Mouse (Mus musculus): ENCODE measurements around the gene Nfix. TPM values are rescaled to one million over a fixed set of nuclear protein-coding genes. Genes with fewer than 3 reads are reported as not detected.
A peak's percentile ranks its signal among the peaks of the same experiment; 100 is the strongest.

Gene Nfix
- polyA plus RNA-seq, 1 experiment from 2014 or later: 67.4 TPM

DNA sequence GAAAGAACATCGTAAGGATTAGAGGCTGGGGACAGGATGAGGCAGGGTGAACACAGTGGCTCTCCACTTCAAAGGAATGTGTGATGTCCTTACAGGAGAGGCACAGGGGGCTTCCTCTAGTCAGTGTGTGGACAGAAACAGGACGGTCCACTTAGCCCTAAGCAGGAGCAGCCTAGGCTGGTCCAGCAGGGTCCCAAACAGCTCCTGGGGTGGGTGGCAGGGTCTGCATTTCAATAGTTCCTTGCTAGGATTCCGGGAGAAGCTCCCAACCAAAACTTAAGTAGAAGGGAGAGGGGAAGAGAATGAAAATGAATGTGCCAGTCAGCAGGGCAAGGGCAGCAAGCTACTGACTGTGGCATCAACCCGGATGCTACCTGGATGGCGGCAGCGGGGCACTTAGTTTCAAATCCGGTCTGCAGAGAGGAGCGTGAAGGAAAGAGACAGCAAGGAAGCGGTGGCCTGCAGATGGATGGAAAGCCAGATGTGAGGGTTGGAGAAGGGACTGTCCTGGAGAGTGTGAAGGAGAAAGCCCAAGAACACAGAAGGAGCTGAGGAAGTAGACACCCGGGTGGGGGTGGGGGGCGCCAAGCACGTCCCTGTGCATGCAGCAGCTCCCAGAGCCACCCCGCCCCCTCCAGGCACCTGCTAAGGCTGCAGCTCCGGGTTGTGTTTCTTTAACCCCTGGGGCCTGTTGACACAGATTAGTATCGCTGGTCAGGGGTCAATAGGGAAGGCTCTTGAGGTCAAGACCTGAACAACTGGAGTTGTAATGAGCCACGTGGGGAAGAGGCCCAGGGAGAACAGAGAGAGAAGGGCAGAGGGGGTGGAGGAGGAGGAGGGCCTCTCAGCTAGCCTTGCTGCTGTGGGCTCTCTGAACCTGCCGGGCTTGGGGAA, 54.9 kb downstream of the Nfix start:
- Histone ChIP-seq H3K27me3 (replicated peaks; ENCODE audit: control insufficient read depth, insufficient read depth, low read length) (no peaks in the 10 kb centered on the region), H3K36me3 (ENCODE audit: control insufficient read depth, insufficient read depth, low read length) (peaks cover 5% of the 10 kb centered on the region; the same call in 1 of the 2 replicates), H3K9me3 (ENCODE audit: control insufficient read depth, low read length) (no peaks in the 10 kb centered on the region), H3K27ac (replicated peaks; ENCODE audit: low read depth, low read length) (peak overlapping the region; percentile 97), H3K4me2 (ENCODE audit: low read depth, low read length) (peak overlapping the region; percentile 50), H3K4me1 (ENCODE audit: control insufficient read depth, insufficient read depth, low read length) (peaks cover 78% of the 10 kb centered on the region), H3K9ac (ENCODE audit: low read depth, low read length) (peak overlapping the region; percentile 51), H3K4me3 (ENCODE audit: low read depth, low read length) (no peak overlapping the region)
- DNase-seq (ENCODE audit: low spot score) (peak; percentile 46), ATAC-seq (ENCODE audit: low read depth) (no peak)
- 6% methylated on average over 17 of the region's 17 CpGs for WGBS

DNA sequence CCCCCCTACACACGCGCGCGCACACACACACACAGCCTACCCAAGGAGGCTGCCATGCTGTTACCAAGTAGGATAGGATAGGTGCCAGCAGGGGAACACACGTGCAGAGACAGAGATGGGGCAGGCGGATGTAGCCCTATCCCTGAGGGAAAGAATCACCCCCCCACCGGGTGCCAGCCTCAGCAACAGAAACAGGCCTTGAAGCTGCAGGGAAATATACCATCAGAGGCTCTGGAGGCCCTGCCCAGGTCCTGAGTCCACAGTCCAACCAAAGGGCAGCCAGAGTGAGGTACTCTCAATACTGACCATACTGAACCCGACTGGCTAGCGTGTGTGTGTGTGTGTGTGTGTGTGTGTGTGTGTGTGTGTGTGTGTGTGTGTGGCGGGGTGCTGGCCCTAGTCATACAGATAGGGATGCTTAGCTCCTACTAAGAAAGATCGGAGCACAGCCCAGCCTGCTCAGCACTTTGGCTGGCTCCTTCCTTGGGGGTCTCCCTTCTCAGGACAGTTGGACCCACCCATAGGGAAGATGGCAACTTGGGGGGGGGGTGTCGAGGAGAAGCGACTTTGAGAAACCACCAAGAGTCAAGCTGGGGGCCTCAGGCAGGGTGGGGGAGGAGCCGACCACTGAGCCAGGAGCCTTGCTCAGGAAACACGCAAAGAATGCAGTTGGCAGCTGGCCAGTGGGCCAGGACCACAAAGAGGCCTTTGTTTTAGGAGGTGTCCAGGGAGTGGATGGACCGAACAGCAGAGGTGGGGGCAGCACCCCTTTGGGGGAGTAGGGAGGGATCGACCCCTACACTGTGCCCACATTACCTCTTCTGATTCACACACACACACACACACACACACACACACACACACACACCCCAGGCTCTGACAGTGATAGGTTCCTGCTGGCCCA, 56.4 kb downstream of the Nfix start:
- Histone ChIP-seq H3K4me2 (ENCODE audit: low read depth, low read length) (peak overlapping the region; percentile 50), H3K4me1 (ENCODE audit: control insufficient read depth, insufficient read depth, low read length) (peaks cover 81% of the 10 kb centered on the region), H3K4me3 (ENCODE audit: low read depth, low read length) (peak overlapping the region; percentile 7; the same call in 1 of the 2 replicates), H3K36me3 (ENCODE audit: control insufficient read depth, insufficient read depth, low read length) (peaks cover 5% of the 10 kb centered on the region; the same call in 1 of the 2 replicates), H3K27ac (replicated peaks; ENCODE audit: low read depth, low read length) (peak overlapping the region; percentile 97), H3K9me3 (ENCODE audit: control insufficient read depth, low read length) (no peaks in the 10 kb centered on the region), H3K9ac (ENCODE audit: low read depth, low read length) (peak overlapping the region; percentile 52), H3K27me3 (replicated peaks; ENCODE audit: control insufficient read depth, insufficient read depth, low read length) (no peaks in the 10 kb centered on the region)
- 10% methylated on average over 13 of the region's 17 CpGs for WGBS
- peak; percentile 39 for ATAC-seq (ENCODE audit: low read depth)
- peak; percentile 95 for DNase-seq (ENCODE audit: low spot score)

DNA sequence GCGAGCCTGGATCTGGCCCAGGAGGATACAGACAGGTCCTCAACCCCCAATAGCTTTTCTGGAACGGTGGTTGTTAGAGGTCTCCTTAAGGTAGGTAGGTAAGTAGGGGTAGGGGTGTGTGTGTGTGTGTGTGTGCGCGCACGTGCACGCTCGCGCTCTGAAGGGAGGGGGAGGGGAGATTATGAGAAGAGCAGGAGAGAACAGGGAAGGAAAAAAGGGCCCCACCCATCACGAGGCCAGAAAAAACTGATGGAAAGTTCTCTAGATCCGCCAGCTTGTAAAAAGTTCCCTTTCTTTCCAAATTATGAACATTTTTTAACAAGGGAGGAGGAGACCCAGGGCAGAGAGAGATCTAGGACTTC, 57.1 kb downstream of the Nfix start:
- H3K4me1 ChIP-seq (ENCODE audit: control insufficient read depth, insufficient read depth, low read length): peaks cover 88% of the 10 kb centered on the region
- 5% methylated on average over 10 of the region's 10 CpGs for WGBS
- H3K4me3 ChIP-seq (ENCODE audit: low read depth, low read length): peak overlapping the region; percentile 7
- H3K27ac ChIP-seq (replicated peaks; ENCODE audit: low read depth, low read length): peak overlapping the region; percentile 97
- no peaks in the 10 kb centered on the region for H3K9me3 ChIP-seq (ENCODE audit: control insufficient read depth, low read length)
- DNase-seq (ENCODE audit: low spot score): peak; percentile 70
- peak overlapping the region; percentile 52 for H3K9ac ChIP-seq (ENCODE audit: low read depth, low read length)
- peak overlapping the region; percentile 50 for H3K4me2 ChIP-seq (ENCODE audit: low read depth, low read length)
- H3K27me3 ChIP-seq (replicated peaks; ENCODE audit: control insufficient read depth, insufficient read depth, low read length): no peaks in the 10 kb centered on the region
- H3K36me3 ChIP-seq (ENCODE audit: control insufficient read depth, insufficient read depth, low read length): peaks cover 5% of the 10 kb centered on the region; the same call in 1 of the 2 replicates
- ATAC-seq (ENCODE audit: low read depth): no peak

DNA sequence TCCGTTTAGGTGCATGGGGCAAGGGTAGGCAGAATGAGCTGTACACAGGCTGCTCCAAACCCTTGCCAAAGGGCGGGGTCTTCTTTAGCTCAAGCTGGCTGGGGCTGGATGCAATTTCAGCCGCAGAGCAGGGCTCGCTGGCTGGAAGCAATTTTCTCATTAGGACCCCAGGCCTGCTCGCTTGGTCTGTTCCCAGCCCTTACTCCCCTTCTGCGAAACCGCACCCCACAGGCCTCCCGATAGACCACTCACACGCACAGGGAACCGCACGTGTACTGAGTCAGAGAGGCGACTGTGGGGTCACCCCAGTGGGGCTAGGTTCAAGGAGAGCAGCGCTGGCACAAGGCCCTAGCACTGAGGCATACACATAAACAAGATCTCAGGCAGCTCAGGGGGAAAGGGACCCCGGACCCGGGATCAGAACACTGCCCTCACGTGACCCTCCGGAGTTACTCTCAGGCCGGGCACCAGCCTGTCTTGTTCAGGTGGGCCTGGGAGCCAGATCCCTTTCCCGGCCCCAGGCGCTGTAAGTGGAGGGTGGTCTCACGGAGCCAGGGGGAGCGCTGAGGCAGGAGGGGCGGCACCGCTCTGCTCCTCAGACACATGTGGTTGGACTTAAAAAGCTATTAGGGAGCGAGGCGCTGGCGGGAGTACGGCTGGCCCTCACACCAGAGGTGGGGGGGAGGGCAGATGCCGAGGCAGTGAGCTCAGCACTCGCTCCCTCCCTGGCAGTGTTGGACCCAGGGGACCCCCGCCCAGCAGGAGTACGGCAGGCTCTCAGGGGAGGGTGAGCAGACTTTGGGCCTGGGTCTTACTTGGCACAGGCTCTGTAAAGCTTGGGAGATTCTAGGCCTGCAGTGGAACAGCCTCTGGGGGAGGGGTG, 57.7 kb downstream of the Nfix start:
- H3K9me3 ChIP-seq (ENCODE audit: control insufficient read depth, low read length): no peaks in the 10 kb centered on the region
- ATAC-seq (ENCODE audit: low read depth): peak; percentile 85
- 2% methylated on average over 23 of the region's 32 CpGs for WGBS
- H3K27ac ChIP-seq (replicated peaks; ENCODE audit: low read depth, low read length): peak overlapping the region; percentile 97
- peak overlapping the region; percentile 12 for H3K4me3 ChIP-seq (ENCODE audit: low read depth, low read length)
- peak; percentile 97 for DNase-seq (ENCODE audit: low spot score)
- peak overlapping the region; percentile 50 for H3K4me2 ChIP-seq (ENCODE audit: low read depth, low read length)
- peaks cover 5% of the 10 kb centered on the region; the same call in 1 of the 2 replicates for H3K36me3 ChIP-seq (ENCODE audit: control insufficient read depth, insufficient read depth, low read length)
- H3K9ac ChIP-seq (ENCODE audit: low read depth, low read length): peak overlapping the region; percentile 52
- H3K4me1 ChIP-seq (ENCODE audit: control insufficient read depth, insufficient read depth, low read length): peaks cover 88% of the 10 kb centered on the region
- no peaks in the 10 kb centered on the region for H3K27me3 ChIP-seq (replicated peaks; ENCODE audit: control insufficient read depth, insufficient read depth, low read length)

DNA sequence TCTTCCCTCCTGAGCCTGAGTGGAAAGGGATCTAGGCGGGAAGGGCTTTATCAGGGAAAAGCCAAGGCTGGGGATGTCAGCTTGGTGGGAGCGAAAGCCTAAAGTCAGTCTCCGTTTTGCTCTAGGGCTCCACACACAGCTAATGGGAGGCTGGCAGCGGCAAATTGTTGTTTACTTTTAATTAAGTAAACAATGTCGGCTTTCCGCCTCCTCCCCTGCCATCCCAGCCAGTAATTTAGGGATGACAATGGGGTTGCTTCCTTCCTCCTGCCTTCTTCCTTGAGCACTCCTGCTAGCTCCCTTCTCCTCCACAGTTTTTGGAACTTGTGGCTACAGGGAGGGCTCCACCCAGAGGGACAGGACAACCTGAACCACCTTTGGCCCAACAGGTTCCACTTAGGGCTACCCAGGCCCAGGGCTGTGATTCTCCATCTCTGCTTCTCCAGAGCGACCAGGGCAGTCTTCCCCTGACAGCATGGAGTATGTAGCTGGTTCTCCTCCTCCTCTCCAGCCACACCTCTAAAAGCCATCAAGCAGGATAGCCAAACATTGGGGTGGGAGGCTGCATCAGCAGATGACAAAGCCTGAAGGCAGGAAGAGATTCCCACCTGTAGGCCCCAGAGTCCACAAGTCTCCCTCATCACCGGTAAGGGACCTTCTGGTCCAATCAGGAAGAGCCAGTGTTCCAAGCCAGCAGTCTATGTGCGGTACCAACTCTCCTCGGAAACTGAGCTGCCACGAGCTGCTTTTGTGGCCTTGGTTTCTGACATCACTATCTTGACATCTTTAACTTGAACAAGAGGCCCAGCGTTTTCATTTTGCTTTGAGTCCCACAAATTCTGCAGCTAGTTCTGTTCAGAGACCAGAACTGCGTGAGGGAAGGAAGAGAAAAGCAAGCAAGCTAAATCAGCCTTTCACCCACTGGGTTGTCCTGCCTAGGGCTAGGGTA, 59.0 kb downstream of the Nfix start:
- peaks cover 87% of the 10 kb centered on the region for H3K4me1 ChIP-seq (ENCODE audit: control insufficient read depth, insufficient read depth, low read length)
- DNase-seq (ENCODE audit: low spot score) (no peak), ATAC-seq (ENCODE audit: low read depth) (no peak)
- H3K9ac ChIP-seq (ENCODE audit: low read depth, low read length): peak overlapping the region; percentile 9; the same call in 1 of the 2 replicates
- H3K4me3 ChIP-seq (ENCODE audit: low read depth, low read length): no peak overlapping the region
- no peaks in the 10 kb centered on the region for H3K27me3 ChIP-seq (replicated peaks; ENCODE audit: control insufficient read depth, insufficient read depth, low read length)
- WGBS: 37% methylated on average over 13 of the region's 13 CpGs
- no peaks in the 10 kb centered on the region for H3K9me3 ChIP-seq (ENCODE audit: control insufficient read depth, low read length)
- peak overlapping the region; percentile 97 for H3K27ac ChIP-seq (replicated peaks; ENCODE audit: low read depth, low read length)
- peaks cover 1% of the 10 kb centered on the region; the same call in 1 of the 2 replicates for H3K36me3 ChIP-seq (ENCODE audit: control insufficient read depth, insufficient read depth, low read length)
- peak overlapping the region; percentile 50; the same call in 1 of the 2 replicates for H3K4me2 ChIP-seq (ENCODE audit: low read depth, low read length)

DNA sequence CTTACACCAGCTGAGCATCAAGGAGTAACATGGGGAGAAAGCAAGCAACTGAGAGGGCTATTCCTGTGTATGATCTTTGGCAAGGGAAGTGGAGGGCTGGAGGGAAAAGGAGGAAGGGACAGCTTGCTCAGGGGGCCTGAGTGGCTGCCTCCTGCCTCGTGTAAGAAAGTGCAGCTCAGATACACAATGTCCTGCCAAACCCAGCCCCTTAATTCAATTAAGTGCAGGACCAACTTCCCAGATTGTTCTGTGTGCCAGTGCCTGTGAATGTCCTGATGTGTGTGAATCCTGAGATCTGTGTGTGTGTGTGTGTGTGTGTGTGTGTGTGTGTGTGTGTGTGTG, 60.8 kb downstream of the Nfix start:
- Histone ChIP-seq H3K27me3 (replicated peaks; ENCODE audit: control insufficient read depth, insufficient read depth, low read length) (no peaks in the 10 kb centered on the region), H3K36me3 (ENCODE audit: control insufficient read depth, insufficient read depth, low read length) (no peaks in the 10 kb centered on the region), H3K4me1 (ENCODE audit: control insufficient read depth, insufficient read depth, low read length) (peaks cover 79% of the 10 kb centered on the region), H3K9ac (ENCODE audit: low read depth, low read length) (peak overlapping the region; percentile 35; the same call in 1 of the 2 replicates), H3K9me3 (ENCODE audit: control insufficient read depth, low read length) (no peaks in the 10 kb centered on the region), H3K27ac (replicated peaks; ENCODE audit: low read depth, low read length) (peak overlapping the region; percentile 66), H3K4me2 (ENCODE audit: low read depth, low read length) (no peak overlapping the region), H3K4me3 (ENCODE audit: low read depth, low read length) (no peak overlapping the region)
- 22% methylated on average over 1 of the region's 1 CpGs for WGBS
- peak; percentile 48 for DNase-seq (ENCODE audit: low spot score)
- ATAC-seq (ENCODE audit: low read depth): no peak

DNA sequence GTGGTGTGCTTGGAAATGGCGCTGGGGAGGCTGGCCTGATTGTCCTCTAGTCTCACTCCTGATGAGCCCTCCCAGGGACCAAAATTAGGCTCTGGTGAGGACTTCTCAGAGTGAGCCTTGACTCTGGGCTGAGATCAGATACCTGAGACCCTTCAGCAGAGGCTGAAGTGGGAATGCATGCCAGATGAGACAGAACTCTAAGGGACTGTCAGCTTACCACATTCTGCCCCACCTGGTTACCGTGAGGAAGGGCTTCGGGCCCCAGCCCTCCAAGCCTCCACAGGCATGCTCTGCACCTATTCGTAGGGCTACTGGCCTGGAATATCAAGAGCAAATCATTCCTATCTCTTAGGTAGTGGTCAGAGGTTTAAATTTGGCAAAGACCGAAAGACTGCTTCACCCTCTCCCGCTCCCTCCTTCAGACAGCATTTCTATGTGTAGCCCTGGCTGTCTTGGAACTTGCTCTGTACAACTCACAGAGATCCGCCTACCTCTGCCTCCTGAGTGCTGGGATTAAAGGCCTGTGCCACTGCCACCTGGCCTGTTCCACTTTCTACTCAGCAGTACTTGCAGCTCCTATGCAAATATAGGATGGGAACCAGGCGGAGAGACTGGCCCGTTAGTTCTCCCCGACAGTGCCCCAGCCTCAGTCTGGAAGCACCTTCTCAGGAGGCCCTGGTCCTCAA, 61.3 kb downstream of the Nfix start:
- H3K4me2 ChIP-seq (ENCODE audit: low read depth, low read length): peak overlapping the region; percentile 11; the same call in 1 of the 2 replicates
- WGBS: 41% methylated on average over 9 of the region's 10 CpGs
- H3K36me3 ChIP-seq (ENCODE audit: control insufficient read depth, insufficient read depth, low read length): no peaks in the 10 kb centered on the region
- H3K9me3 ChIP-seq (ENCODE audit: control insufficient read depth, low read length): no peaks in the 10 kb centered on the region
- DNase-seq (ENCODE audit: low spot score) (no peak), ATAC-seq (ENCODE audit: low read depth) (no peak)
- peaks cover 73% of the 10 kb centered on the region for H3K4me1 ChIP-seq (ENCODE audit: control insufficient read depth, insufficient read depth, low read length)
- no peak overlapping the region for H3K4me3 ChIP-seq (ENCODE audit: low read depth, low read length)
- peak overlapping the region; percentile 66 for H3K27ac ChIP-seq (replicated peaks; ENCODE audit: low read depth, low read length)
- H3K27me3 ChIP-seq (replicated peaks; ENCODE audit: control insufficient read depth, insufficient read depth, low read length): no peaks in the 10 kb centered on the region
- peak overlapping the region; percentile 35 for H3K9ac ChIP-seq (ENCODE audit: low read depth, low read length)

All from embryonic facial prominence, embryonic 14.5 days (tissue).